ENCODE assay signal across 9 mouse cellular contexts in genomic region chr14:31388086-31388872, GRCm38 (mm10). TPM values are rescaled to one million over a fixed set of nuclear protein-coding genes. Genes with fewer than 3 reads are reported as not detected.
DNase-seq lines count a peak whose midpoint lies in the region; ATAC-seq lines count a peak whose summit lies in the region.
"Had no signal": no experiment of that assay in that cellular context is flagged by ENCODE, and none has a peak within 500 bp of the region (broad histone marks: within the 10 kb centered on the region; RNA-seq: fewer than 3 reads in every experiment).

No protein-coding gene starts in this region.

- H3K4me3 ChIP-seq in forebrain, embryonic 10.5 days = no peak overlapping the region
- H3K4me3 ChIP-seq in forebrain, embryonic 14.5 days (ENCODE audit: low read depth, low read length) = no peak overlapping the region
- no peak overlapping the region for H3K4me3 ChIP-seq in embryonic facial prominence, embryonic 11.5 days (ENCODE audit: low read depth, low read length)
- no peak overlapping the region for H3K4me3 ChIP-seq in limb, embryonic 15.5 days

- H3K9me3 ChIP-seq in forebrain, embryonic 10.5 days = no peaks in the 10 kb centered on the region
- no peaks in the 10 kb centered on the region for H3K9me3 ChIP-seq in forebrain, embryonic 14.5 days (replicated peaks; ENCODE audit: control insufficient read depth, low read length)
- no peaks in the 10 kb centered on the region for H3K9me3 ChIP-seq in embryonic facial prominence, embryonic 11.5 days (replicated peaks; ENCODE audit: control insufficient read depth, low read length)
- no peaks in the 10 kb centered on the region for H3K9me3 ChIP-seq in limb, embryonic 15.5 days

- intact Hi-C loops in left cerebral cortex, postnatal 4 days (cut with DNase I) = no loop called here
- intact Hi-C loops in left cerebral cortex, postnatal 14 days (cut with DNase I) = loop anchor here (5.0 kb wide), 1 partner anchor 84 kb away; no protein-coding TSS in a partner anchor

- H3K36me3 ChIP-seq in forebrain, embryonic 10.5 days (replicated peaks) = 0 out of 2 replicates have a peak, but pooled peaks cover 7% of the 10 kb centered on the region
- peaks cover 16% of the 10 kb centered on the region for H3K36me3 ChIP-seq in forebrain, embryonic 14.5 days (ENCODE audit: control insufficient read depth, insufficient read depth, low read length)
- no peaks in the 10 kb centered on the region for H3K36me3 ChIP-seq in embryonic facial prominence, embryonic 11.5 days (replicated peaks; ENCODE audit: control insufficient read depth, insufficient read depth, low read depth, low read length)
- H3K36me3 ChIP-seq in limb, embryonic 15.5 days = 0 out of 2 replicates have a peak, but pooled peaks cover under 1% of the 10 kb centered on the region

- H3K27me3 ChIP-seq in forebrain, embryonic 10.5 days (ENCODE audit: poor library complexity, severe bottlenecking) = no peaks in the 10 kb centered on the region
- no peaks in the 10 kb centered on the region for H3K27me3 ChIP-seq in forebrain, embryonic 14.5 days (replicated peaks; ENCODE audit: control insufficient read depth, insufficient read depth, low read length)
- H3K27me3 ChIP-seq in embryonic facial prominence, embryonic 11.5 days (ENCODE audit: control insufficient read depth, insufficient read depth, low read length) = no peaks in the 10 kb centered on the region
- H3K27me3 ChIP-seq in limb, embryonic 15.5 days = no peaks in the 10 kb centered on the region

- peak overlapping the region; percentile 16; the same call in 1 of the 2 replicates for H3K27ac ChIP-seq in forebrain, embryonic 10.5 days
- no peak overlapping the region for H3K27ac ChIP-seq in forebrain, embryonic 14.5 days (ENCODE audit: low read depth, low read length)
- peak overlapping the region; percentile 28; the same call in 1 of the 2 replicates for H3K27ac ChIP-seq in embryonic facial prominence, embryonic 11.5 days (replicated peaks; ENCODE audit: low read depth, low read length)
- H3K27ac ChIP-seq in limb, embryonic 15.5 days = peak overlapping the region; percentile 38; the same call in 1 of the 2 replicates
- H3K27ac ChIP-seq: liver, embryonic 14.5 days had no signal

- no peak for DNase-seq in forebrain, embryonic 10.5 days (ENCODE audit: extremely low spot score, low spot score)
- no peak for DNase-seq in forebrain, embryonic 14.5 days (ENCODE audit: low spot score)
- DNase-seq in left cerebral cortex, postnatal 4 days = peak; percentile 46
- no peak for DNase-seq in left cerebral cortex, postnatal 14 days (ENCODE audit: low spot score in 2 of 2)
- DNase-seq in embryonic facial prominence, embryonic 11.5 days (ENCODE audit: low spot score) = peak; percentile 65
- DNase-seq in left cerebral cortex, adult 8-10 months (ENCODE audit: low spot score in 2 of 2) = no peak
- DNase-seq in retina, embryonic 14.5 days (ENCODE audit: low spot score) = no peak

- no peak overlapping the region for H3K9ac ChIP-seq in forebrain, embryonic 14.5 days (ENCODE audit: low read length)
- no peak overlapping the region; the same call in 1 of the 2 replicates for H3K9ac ChIP-seq in embryonic facial prominence, embryonic 11.5 days (replicated peaks; ENCODE audit: low read length)
- H3K9ac ChIP-seq in limb, embryonic 15.5 days = no peak overlapping the region
- H3K9ac ChIP-seq: liver, embryonic 14.5 days had no signal

- no peak for ATAC-seq in forebrain, embryonic 14.5 days
- 0 out of 2 replicates have a peak, but pooled peaks have one; percentile 20 for ATAC-seq in embryonic facial prominence, embryonic 11.5 days (replicated peaks; ENCODE audit: insufficient number of reproducible peaks, low FRiP score, low TSS enrichment, low read depth)
- ATAC-seq in limb, embryonic 15.5 days (ENCODE audit: insufficient number of reproducible peaks, low FRiP score, low TSS enrichment, low read depth) = no peak

- H3K4me2 ChIP-seq in forebrain, embryonic 14.5 days (ENCODE audit: low read length) = no peak overlapping the region
- no peak overlapping the region for H3K4me2 ChIP-seq in embryonic facial prominence, embryonic 11.5 days (ENCODE audit: low read depth, low read length)
- H3K4me2 ChIP-seq in limb, embryonic 15.5 days = no peak overlapping the region

- H3K4me1 ChIP-seq in forebrain, embryonic 10.5 days = peaks cover 17% of the 10 kb centered on the region
- no peaks in the 10 kb centered on the region for H3K4me1 ChIP-seq in forebrain, embryonic 14.5 days (ENCODE audit: control insufficient read depth, insufficient read depth, low read length)
- peaks cover 3% of the 10 kb centered on the region for H3K4me1 ChIP-seq in embryonic facial prominence, embryonic 11.5 days (ENCODE audit: control insufficient read depth, insufficient read depth, low read length)
- peaks cover 38% of the 10 kb centered on the region for H3K4me1 ChIP-seq in limb, embryonic 15.5 days

- WGBS in forebrain, embryonic 10.5 days = 78% methylated on average over 13 of the region's 13 CpGs
- WGBS in forebrain, embryonic 14.5 days = 84% methylated on average over 13 of the region's 13 CpGs
- 53% methylated on average over 13 of the region's 13 CpGs for whole genome bisulfite sequencing in embryonic facial prominence, embryonic 11.5 days
- 45% methylated on average over 13 of the region's 13 CpGs for WGBS in limb, embryonic 15.5 days

RNA-seq across cellular contexts. Expression of gene Sh3bp5, which starts 47.6 kb away (rescaled TPM):
- 17.6 and 18.3 TPM in 2 replicates for polyA plus RNA-seq in forebrain, embryonic 10.5 days (2016; fragmentation: Nextera tagmentation; extraction: Ambion mirVana)
- polyA plus RNA-seq in forebrain, embryonic 14.5 days (2014; fragmentation: Nextera tagmentation; extraction: Ambion mirVana) = 33.9 and 44.8 TPM in 2 replicates
- total RNA-seq in left cerebral cortex, postnatal 4 days (2021) = 100 to 1,000 TPM; 140 to 147 TPM
- 10 to 100 TPM; 73.5 to 73.9 TPM for total RNA-seq in left cerebral cortex, postnatal 14 days (2021)
- 15.8 and 16.0 TPM in 2 replicates for polyA plus RNA-seq in embryonic facial prominence, embryonic 11.5 days (2014; fragmentation: Nextera tagmentation; extraction: Ambion mirVana)
- 33.8 and 34.4 TPM in 2 replicates for polyA plus RNA-seq in limb, embryonic 15.5 days (2015; fragmentation: Nextera tagmentation; extraction: Ambion mirVana)
- total RNA-seq in left cerebral cortex, adult 8-10 months (2022) = 10 to 100 TPM; 44.6 to 70.2 (median 56.1) TPM

RNA-seq across cellular contexts. Expression of gene Capn7, which starts 51.8 kb away (rescaled TPM):
- 28.7 and 29.2 TPM in 2 replicates for polyA plus RNA-seq in forebrain, embryonic 10.5 days (2016; fragmentation: Nextera tagmentation; extraction: Ambion mirVana)
- polyA plus RNA-seq in forebrain, embryonic 14.5 days (2014; fragmentation: Nextera tagmentation; extraction: Ambion mirVana) = 61.9 and 69.2 TPM in 2 replicates
- 10 to 100 TPM; 60.9 to 61.4 TPM for total RNA-seq in left cerebral cortex, postnatal 4 days (2021)
- total RNA-seq in left cerebral cortex, postnatal 14 days (2021) = 10 to 100 TPM; 34.3 to 36.7 TPM
- 36.8 and 38.5 TPM in 2 replicates for polyA plus RNA-seq in embryonic facial prominence, embryonic 11.5 days (2014; fragmentation: Nextera tagmentation; extraction: Ambion mirVana)
- polyA plus RNA-seq in limb, embryonic 15.5 days (2015; fragmentation: Nextera tagmentation; extraction: Ambion mirVana) = 42.7 and 43.9 TPM in 2 replicates
- 10 to 100 TPM; 30.4 to 33.8 (median 31.8) TPM for total RNA-seq in left cerebral cortex, adult 8-10 months (2022)

Comparison
In these comparisons a context has a peak if more than half of its experiments do, and no peak if none do; other contexts are left out.
1. DNase-seq: peak in left cerebral cortex, postnatal 4 days (single experiment) and embryonic facial prominence, embryonic 11.5 days (single experiment); none in forebrain, embryonic 10.5 days (single experiment), forebrain, embryonic 14.5 days (single experiment), left cerebral cortex, postnatal 14 days (0 of 2), left cerebral cortex, adult 8-10 months (0 of 2) and retina, embryonic 14.5 days (single experiment).